Mouse (Mus musculus) heart, postnatal 14 days (tissue): ENCODE results near the gene Crhr2. TPM values are rescaled to one million over a fixed set of nuclear protein-coding genes. Genes with fewer than 3 reads are reported as not detected.
A peak's percentile ranks its signal among the peaks of the same experiment; 100 is the strongest.

Source experiments
- DNase-seq, 2 experiments: peaks; one replicate each; pipeline ENCODE4 v3.0.0; 2021 to 2022
- intact Hi-C: fragments of 180-260 bp; cut with DNase I; formaldehyde crosslinking; loops from one replicate; pipeline ENCODE4 v1.15.1; 2025
- total RNA-seq, 2 experiments: library from RNA; stranded (reverse); gene quantifications; 2 replicates each; pipeline ENCODE4 v1.2.3; 2021

The Crhr2 gene
- total RNA-seq, 2 experiments from 2014 or later, result 12.9 to 16.9 TPM

- no peak for DNase-seq
- intact Hi-C loops, result no loop called here
Observed at GRCm38 (mm10) chr6:55128391-55128790, 4.4 kb downstream of the Crhr2 start.

- no peak for DNase-seq
- intact Hi-C loops, result no loop called here
Observed at GRCm38 (mm10) chr6:55126576-55126975, 6.2 kb downstream of the Crhr2 start.

- peak; percentile 15 to 27 for DNase-seq
- intact Hi-C loops, result no loop called here
Observed at GRCm38 (mm10) chr6:55123056-55123455, 9.8 kb downstream of the Crhr2 start.

GRCm38 (mm10) chr6:55117325-55118109, 15.3 kb downstream of the Crhr2 start:
- peak in 1 of 2 experiments; percentile 9 for DNase-seq
- intact Hi-C loops, result no loop called here

- peak; percentile 29 to 60 for DNase-seq
Observed at GRCm38 (mm10) chr6:55108358-55108757, 24.5 kb downstream of the Crhr2 start.

GRCm38 (mm10) chr6:55098603-55099002, 34.2 kb downstream of the Crhr2 start:
- DNase-seq, result no peak
- intact Hi-C loops, result no loop called here

More at GRCm38 (mm10) chr6:55108358-55108757, 24.5 kb downstream of the Crhr2 start:
- intact Hi-C loops, result no loop called here

GRCm38 (mm10) chr6:55098030-55098429, 34.8 kb downstream of the Crhr2 start:
- peak; percentile 11 to 33 for DNase-seq
- intact Hi-C loops, result no loop called here

GRCm38 (mm10) chr6:55093431-55094146, 39.2 kb downstream of the Crhr2 start:
- intact Hi-C loops, result no loop called here
- no peak for DNase-seq

- intact Hi-C loops, result no loop called here
Observed at GRCm38 (mm10) chr6:55091396-55091795, 41.4 kb downstream of the Crhr2 start.

GRCm38 (mm10) chr6:55090639-55091038, 42.2 kb downstream of the Crhr2 start:
- intact Hi-C loops, result no loop called here
- DNase-seq, result peak in 1 of 2 experiments; percentile 10

More at GRCm38 (mm10) chr6:55091396-55091795, 41.4 kb downstream of the Crhr2 start:
- no peak for DNase-seq

- no peak for DNase-seq
- intact Hi-C loops, result no loop called here
Observed at GRCm38 (mm10) chr6:55087355-55087754, 45.5 kb downstream of the Crhr2 start.

GRCm38 (mm10) chr6:55082261-55083051, 50.4 kb downstream of the Crhr2 start:
- DNase-seq, result no peak
- intact Hi-C loops, result no loop called here

- intact Hi-C loops, result no loop called here
- DNase-seq, result no peak
Observed at GRCm38 (mm10) chr6:55081379-55081778, 51.4 kb downstream of the Crhr2 start.

GRCm38 (mm10) chr6:55076561-55077255, 56.1 kb downstream of the Crhr2 start:
- intact Hi-C loops, result no loop called here
- DNase-seq, result no peak

- intact Hi-C loops, result no loop called here
- no peak for DNase-seq
Observed at GRCm38 (mm10) chr6:55065903-55066302, 66.9 kb downstream of the Crhr2 start.

- intact Hi-C loops, result no loop called here
- DNase-seq, result no peak
Observed at GRCm38 (mm10) chr6:55064477-55064827, 68.4 kb downstream of the Crhr2 start.

GRCm38 (mm10) chr6:55063793-55064476, 68.9 kb downstream of the Crhr2 start:
- intact Hi-C loops, result no loop called here

GRCm38 (mm10) chr6:55062200-55062599, 70.6 kb downstream of the Crhr2 start:
- no peak for DNase-seq
- intact Hi-C loops, result no loop called here

More at GRCm38 (mm10) chr6:55063793-55064476, 68.9 kb downstream of the Crhr2 start:
- no peak for DNase-seq

- intact Hi-C loops, result no loop called here
- no peak for DNase-seq
Observed at GRCm38 (mm10) chr6:55061328-55061727, 71.5 kb downstream of the Crhr2 start.
